Mouse (Mus musculus) left cerebral cortex, adult 11 months (tissue): ENCODE data around the gene Ctbp1.

ENCODE experiments used
- DNase-seq: peaks from one replicate; pipeline ENCODE4 v3.0.0; 2022; ENCODE audit warnings: low spot score

Ctbp1 gene

GRCm38 (mm10) chr5:33244377-33244920 lies 30.3 kb downstream of the Ctbp1 start:
- no peak for DNase-seq

DNA sequence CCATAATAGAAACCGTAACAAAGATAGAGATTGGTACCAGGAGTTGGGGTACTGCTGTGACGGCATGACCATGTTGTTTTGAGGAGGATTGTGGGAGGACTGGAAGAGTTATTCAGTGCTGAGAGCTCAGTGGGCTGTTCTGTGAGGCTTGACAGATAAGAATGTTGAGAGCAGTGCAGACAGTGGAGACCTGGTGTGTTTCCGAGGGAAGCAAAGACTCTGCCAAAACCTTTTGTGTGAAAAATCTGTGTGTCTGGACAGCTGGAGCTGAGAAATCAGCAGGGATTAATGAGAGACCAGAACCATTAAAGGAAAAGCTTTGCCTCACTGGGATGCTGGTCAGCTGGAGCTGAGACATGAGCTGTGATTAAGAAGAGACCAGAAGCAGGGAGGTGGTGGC lies 34.9 kb downstream of the Ctbp1 start:
- no peak for DNase-seq

DNA sequence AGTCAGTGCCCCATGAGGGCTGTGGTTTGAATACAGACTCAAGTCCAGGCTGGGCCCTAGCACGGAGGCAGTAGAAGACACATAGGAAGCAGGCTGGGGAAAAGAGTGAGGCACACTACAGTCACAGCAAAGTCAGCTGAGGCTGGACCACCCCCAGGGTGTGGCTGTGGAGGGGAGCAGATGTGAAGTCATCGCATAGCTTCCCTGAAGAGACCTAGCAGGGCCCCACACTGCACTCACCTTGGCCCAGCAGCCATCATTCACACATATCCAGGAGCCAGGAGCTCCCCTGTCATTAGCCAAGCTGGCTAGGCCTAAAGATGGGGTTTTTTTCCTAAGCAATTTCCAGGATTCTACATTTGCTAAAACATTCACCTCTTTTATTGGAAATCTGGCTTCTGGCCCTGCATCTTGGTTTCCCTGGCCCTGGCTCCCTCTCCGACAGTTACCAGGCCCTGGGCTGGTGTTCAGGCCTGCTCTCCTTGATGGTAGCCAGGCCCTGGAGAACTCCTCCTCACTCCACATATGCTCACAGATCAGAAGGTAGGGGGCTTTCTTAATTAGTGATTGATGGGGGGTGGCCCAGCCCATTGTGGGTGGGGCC lies 35.6 kb downstream of the Ctbp1 start:
- no peak for DNase-seq

- DNase-seq = no peak
Measured at GRCm38 (mm10) chr5:33238256-33238645, 36.5 kb downstream of the Ctbp1 start.

GRCm38 (mm10) chr5:33237600-33238255 lies 37.1 kb downstream of the Ctbp1 start:
- no peak for DNase-seq

GRCm38 (mm10) chr5:33234391-33235031 lies 40.3 kb downstream of the Ctbp1 start:
- DNase-seq = no peak

DNA sequence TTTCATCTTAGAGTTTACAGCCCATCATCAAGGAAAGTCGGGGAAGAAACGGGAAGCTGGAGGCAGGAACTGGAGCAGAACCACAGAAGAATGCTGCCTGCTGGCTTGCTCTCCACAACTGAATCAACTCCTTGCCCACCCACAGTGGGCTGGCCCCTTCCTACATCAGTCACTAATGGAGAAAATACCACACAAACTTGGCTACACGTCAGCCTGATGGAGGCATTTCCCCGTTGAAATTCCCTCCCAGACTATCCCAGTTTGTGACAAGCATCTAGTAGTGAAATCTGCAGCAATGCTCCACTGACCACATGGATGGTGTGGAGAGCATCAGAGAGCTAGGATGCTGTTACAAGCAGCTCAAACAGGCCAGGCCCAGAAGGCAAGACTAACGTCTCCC lies 42.0 kb downstream of the Ctbp1 start:
- no peak for DNase-seq

DNA sequence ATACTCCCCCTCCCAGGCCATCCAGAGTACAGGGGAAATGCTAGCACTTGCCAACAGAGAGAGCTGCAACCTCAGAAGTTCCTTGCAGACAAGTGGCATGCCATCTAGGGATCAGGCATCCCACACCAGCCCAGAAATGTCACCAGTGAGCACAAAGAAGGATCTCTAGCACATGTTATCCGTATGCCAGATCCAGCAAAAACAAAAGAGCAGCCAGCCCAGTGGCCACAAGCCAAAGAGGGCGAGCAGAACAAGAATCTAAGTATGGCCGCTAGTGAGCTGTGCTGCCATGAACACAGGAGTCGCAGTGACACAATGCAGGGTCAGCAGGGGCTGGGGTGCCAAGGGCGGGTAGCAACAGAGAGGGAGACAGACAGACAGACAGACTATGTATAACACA lies 44.5 kb downstream of the Ctbp1 start:
- no peak for DNase-seq

DNA sequence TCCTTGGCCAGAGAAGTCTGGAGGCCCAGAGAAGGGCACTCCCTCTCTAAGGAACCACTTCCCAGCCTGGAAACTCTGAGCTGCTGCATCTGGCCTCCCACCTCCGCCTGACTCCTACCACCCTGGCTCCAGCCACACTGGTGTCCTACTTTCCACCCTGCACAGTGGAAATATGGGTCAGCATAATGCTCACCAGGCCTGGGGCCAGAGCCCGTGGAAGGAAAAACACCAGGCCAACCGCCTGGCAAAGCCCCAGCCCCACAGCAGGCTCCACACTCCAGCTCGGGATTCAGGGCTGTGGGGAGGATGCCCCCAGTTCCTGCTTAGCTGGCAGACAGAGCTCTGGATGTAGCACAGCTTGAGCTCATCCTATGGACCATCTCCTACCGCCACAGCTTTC lies 46.4 kb downstream of the Ctbp1 start:
- DNase-seq = no peak

GRCm38 (mm10) chr5:33225673-33226072 lies 49.1 kb downstream of the Ctbp1 start:
- no peak for DNase-seq

- no peak for DNase-seq
Measured at GRCm38 (mm10) chr5:33224491-33224890, 50.3 kb downstream of the Ctbp1 start.

GRCm38 (mm10) chr5:33222841-33223744 lies 51.7 kb downstream of the Ctbp1 start:
- DNase-seq = no peak

- DNase-seq = no peak
Measured at GRCm38 (mm10) chr5:33222389-33222788, 52.4 kb downstream of the Ctbp1 start.

DNA sequence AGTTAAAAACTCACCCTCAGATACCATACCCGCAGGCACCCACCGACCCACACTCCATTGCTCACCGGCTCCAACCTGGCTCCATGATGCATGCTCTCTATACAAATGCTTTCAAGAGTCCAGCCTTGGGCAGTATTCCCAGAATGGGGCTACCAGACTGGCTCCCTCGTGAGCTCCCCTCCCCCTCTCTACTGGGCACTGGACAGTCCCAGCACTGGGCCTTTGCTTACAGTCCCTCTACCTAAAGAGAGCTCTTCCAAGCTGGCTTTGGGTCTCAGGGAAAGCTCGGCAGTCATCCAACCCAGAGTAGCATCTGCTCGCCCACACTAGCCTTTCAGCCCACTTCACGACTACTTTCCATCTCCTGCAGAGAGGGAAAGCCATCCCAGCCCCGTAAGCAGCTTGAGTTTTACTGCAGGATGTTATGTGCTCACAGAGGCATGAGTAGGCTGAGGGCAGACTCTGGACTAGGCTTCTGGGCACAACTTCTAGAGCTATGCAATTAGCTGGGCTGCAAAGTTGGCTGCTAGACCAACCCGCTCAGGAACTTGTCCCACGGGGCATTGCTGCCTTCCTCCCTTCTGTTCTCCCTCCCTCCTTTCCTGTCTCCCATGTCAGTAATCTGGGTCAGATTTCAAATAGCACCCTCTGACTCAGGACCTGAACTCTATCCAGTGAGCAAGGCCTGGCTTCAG lies 54.3 kb downstream of the Ctbp1 start:
- peak; percentile 38 for DNase-seq

GRCm38 (mm10) chr5:33219831-33220230 lies 55.0 kb downstream of the Ctbp1 start:
- no peak for DNase-seq

GRCm38 (mm10) chr5:33218746-33219449 lies 55.9 kb downstream of the Ctbp1 start:
- DNase-seq = no peak

- DNase-seq = no peak
Measured at GRCm38 (mm10) chr5:33218081-33218480, 56.7 kb downstream of the Ctbp1 start, which contains the start of gene Spon2. TSS of gene Spon2 (minus strand) at chr5:33218455.

- no peak for DNase-seq
Measured at GRCm38 (mm10) chr5:33217663-33218062, 57.1 kb downstream of the Ctbp1 start.

- no peak for DNase-seq
Measured at GRCm38 (mm10) chr5:33214723-33215122, 60.1 kb downstream of the Ctbp1 start.

- no peak for DNase-seq
Measured at GRCm38 (mm10) chr5:33211254-33211653, 63.5 kb downstream of the Ctbp1 start.

DNA sequence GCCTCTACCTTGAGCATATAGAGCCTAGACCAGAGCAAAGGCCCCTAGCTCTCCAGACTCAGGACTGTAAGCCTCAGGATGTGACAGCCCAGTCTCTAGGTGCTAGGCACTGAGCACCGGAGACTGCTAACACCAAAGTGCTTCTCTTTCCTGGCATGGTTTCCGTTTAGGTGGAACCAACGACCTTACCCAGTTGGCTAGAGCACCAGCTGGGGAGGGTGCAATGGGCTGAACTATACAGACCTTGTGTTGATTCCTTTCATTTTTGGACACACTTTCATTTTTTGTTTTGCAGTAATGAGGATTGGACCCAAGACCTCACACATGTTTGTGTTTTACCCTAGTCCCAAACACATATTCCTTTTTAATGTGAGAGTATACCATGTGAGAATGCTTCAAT lies 64.3 kb downstream of the Ctbp1 start:
- no peak for DNase-seq
